Mouse (Mus musculus) cerebellum, adult 18-20 months (tissue): ENCODE measurements around the gene Ltbp1.
"Not testable (repeated sequence)": the region's sequence is repeated elsewhere in the genome, so short reads cannot be mapped to it uniquely, and the experiment has no call there.

Experiments
- DNase-seq, 2 experiments: peaks; one replicate each; pipeline ENCODE4 v3.0.0; 2021

The Ltbp1 gene

GRCm38 (mm10) chr17:75119422-75119821 is 114.1 kb downstream of the Ltbp1 start:
- DNase-seq, result no peak

- no peak for DNase-seq
These were observed 114.7 kb downstream of the Ltbp1 start for GRCm38 (mm10) chr17:75120071-75120470.

- DNase-seq, result no peak
These were observed 117.4 kb downstream of the Ltbp1 start for GRCm38 (mm10) chr17:75122584-75123282.

GRCm38 (mm10) chr17:75128337-75128935 is 123.1 kb downstream of the Ltbp1 start:
- DNase-seq, result no peak

GRCm38 (mm10) chr17:75133983-75134382 is 128.6 kb downstream of the Ltbp1 start:
- DNase-seq, result no peak

GRCm38 (mm10) chr17:75139731-75140130 is 134.4 kb downstream of the Ltbp1 start:
- no peak for DNase-seq

- not testable (repeated sequence) for DNase-seq
These were observed 137.5 kb downstream of the Ltbp1 start for GRCm38 (mm10) chr17:75142845-75143244.

GRCm38 (mm10) chr17:75143927-75144326 is 138.6 kb downstream of the Ltbp1 start:
- DNase-seq, result no peak

- no peak for DNase-seq
These were observed 141.8 kb downstream of the Ltbp1 start for GRCm38 (mm10) chr17:75147218-75147617.

- DNase-seq, result no peak
These were observed 146.4 kb downstream of the Ltbp1 start for GRCm38 (mm10) chr17:75151800-75152199.

- DNase-seq, result no peak
These were observed 147.7 kb downstream of the Ltbp1 start for GRCm38 (mm10) chr17:75153088-75153487.

GRCm38 (mm10) chr17:75158385-75158784 is 153.0 kb downstream of the Ltbp1 start:
- no peak for DNase-seq

- no peak for DNase-seq
These were observed 153.9 kb downstream of the Ltbp1 start for GRCm38 (mm10) chr17:75159066-75159787.

- no peak for DNase-seq
These were observed 155.7 kb downstream of the Ltbp1 start for GRCm38 (mm10) chr17:75161062-75161461.

- DNase-seq, result no peak
These were observed 156.6 kb downstream of the Ltbp1 start for GRCm38 (mm10) chr17:75161931-75162330.

GRCm38 (mm10) chr17:75164566-75164965 is 159.2 kb downstream of the Ltbp1 start:
- no peak for DNase-seq

- DNase-seq, result no peak
These were observed 163.3 kb downstream of the Ltbp1 start for GRCm38 (mm10) chr17:75168572-75169200.

GRCm38 (mm10) chr17:75171659-75172058 is 166.3 kb downstream of the Ltbp1 start:
- DNase-seq, result no peak

- no peak for DNase-seq
These were observed 167.4 kb downstream of the Ltbp1 start for GRCm38 (mm10) chr17:75172685-75173205.

GRCm38 (mm10) chr17:75174501-75174900 is 169.1 kb downstream of the Ltbp1 start:
- no peak for DNase-seq

- peak in 1 of 2 experiments; percentile 2 for DNase-seq
These were observed 172.8 kb downstream of the Ltbp1 start for GRCm38 (mm10) chr17:75177920-75178867.

GRCm38 (mm10) chr17:75179001-75179400 is 173.6 kb downstream of the Ltbp1 start:
- no peak for DNase-seq
